Mouse (Mus musculus) intestine, postnatal 0 days (tissue): ENCODE data around the gene Psd. TPM values are rescaled to one million over a fixed set of nuclear protein-coding genes. Genes with fewer than 3 reads are reported as not detected.

ENCODE experiments used
- ATAC-seq: fragments of 200-750 bp; cut with Nextera tagmentation; 2 replicates; pipeline ENCODE4 v1.8.0; 2017; ENCODE audit warnings: mild to moderate bottlenecking, moderate TSS enrichment, moderate library complexity
- H3K27ac ChIP-seq: fragments of 300-500 bp; sonication (generic); 2 replicates; pipeline ENCODE4 v1.5.1; 2014; ENCODE audit warnings: mild to moderate bottlenecking, low read depth, low read length, moderate library complexity
- H3K27me3 ChIP-seq: fragments of 300-500 bp; sonication (generic); replicated peaks from 2 replicates; pipeline ENCODE4 v1.6.1; 2014; ENCODE audit warnings: low read length, mixed read lengths; ENCODE audit not compliant: control insufficient read depth, insufficient read depth
- H3K36me3 ChIP-seq: fragments of 300-500 bp; sonication (generic); 2 replicates; pipeline ENCODE4 v1.6.1; 2014; ENCODE audit warnings: mild to moderate bottlenecking, moderate library complexity; ENCODE audit not compliant: control insufficient read depth, insufficient read depth
- H3K4me1 ChIP-seq: fragments of 300-500 bp; sonication (generic); replicated peaks from 2 replicates; pipeline ENCODE4 v1.6.1; 2014; ENCODE audit warnings: antibody characterized with exemption, low read length, mixed read lengths; ENCODE audit not compliant: control insufficient read depth, insufficient read depth
- H3K4me2 ChIP-seq: fragments of 300-500 bp; sonication (generic); replicated peaks from 2 replicates; pipeline ENCODE4 v1.6.1; 2014; ENCODE audit warnings: low read depth, mild to moderate bottlenecking, moderate library complexity
- H3K4me3 ChIP-seq: fragments of 300-500 bp; sonication (generic); 2 replicates; pipeline ENCODE4 v1.5.1; 2014; ENCODE audit warnings: low read depth, low read length
- H3K9ac ChIP-seq: fragments of 300-500 bp; sonication (generic); 2 replicates; pipeline ENCODE4 v1.6.1; 2014; ENCODE audit warnings: mild to moderate bottlenecking, low read depth, low read length
- H3K9me3 ChIP-seq: fragments of 300-500 bp; sonication (generic); 2 replicates; pipeline ENCODE4 v1.6.1; 2016; ENCODE audit warnings: mixed run types; ENCODE audit not compliant: control insufficient read depth
- CTCF ChIP-seq: sonication (generic); IDR thresholded peaks from 2 replicates; pipeline ENCODE4 v1.5.1; 2016; ENCODE audit warnings: low read depth, mild to moderate bottlenecking, control low read depth, antibody characterized with exemption, moderate library complexity
- WGBS: fragments of 180-500 bp; shearing (Covaris S2); extraction: QIAGEN DNeasy Blood & Tissue Kit; methylation state at CpG from one replicate; pipeline ENCODE4 v1.1.7; 2014; 5-methylcytosine and 5-hydroxymethylcytosine counted together
- polyA plus RNA-seq: library from polyadenylated mRNA; unstranded; fragments of >200 nt; fragmentation: Nextera tagmentation; extraction: Ambion mirVana; gene quantifications from 2 replicates; pipeline ENCODE4 v1.2.1, GENCODE M21; 2015

Gene Psd
- polyA plus RNA-seq, 1 experiment from 2014 or later: 30.1 TPM

DNA sequence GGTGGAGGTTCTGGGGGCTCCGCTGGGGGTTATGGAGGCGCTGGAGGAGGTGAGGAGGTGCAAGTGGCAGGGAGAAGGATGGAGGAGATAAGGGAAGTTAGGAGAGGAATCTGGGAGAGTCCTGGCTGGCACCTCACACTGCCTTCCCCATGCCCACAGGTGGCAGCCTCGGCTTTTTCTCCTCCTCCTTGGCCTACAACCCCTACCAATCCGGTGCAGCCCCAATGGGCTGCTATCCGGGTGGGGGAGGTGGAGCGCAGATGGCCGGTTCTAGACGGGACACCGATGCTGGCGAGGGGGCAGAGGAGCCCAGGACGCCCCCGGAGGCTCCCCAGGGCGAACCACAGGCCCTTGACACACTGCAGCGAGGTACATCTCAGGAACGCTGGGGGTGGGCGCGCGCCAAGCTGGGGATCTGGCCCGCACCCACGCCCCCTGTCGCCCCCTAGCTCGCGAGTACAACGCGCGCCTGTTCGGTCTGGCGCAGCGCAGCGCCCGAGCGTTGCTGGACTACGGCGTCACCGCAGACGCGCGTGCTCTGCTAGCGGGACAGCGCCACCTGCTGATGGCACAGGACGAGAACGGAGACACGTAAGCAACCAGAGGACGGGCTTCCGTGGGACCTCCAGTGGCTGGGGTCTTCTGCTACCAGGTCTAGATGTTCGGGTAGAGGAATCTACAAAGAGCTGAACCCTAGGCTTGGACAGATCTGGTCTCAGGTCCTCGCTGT is 18.1 kb downstream of the Psd start:
- H3K4me3 ChIP-seq: peak overlapping the region; percentile 31
- peak overlapping the region; percentile 37; the same call in 1 of the 2 replicates for H3K9ac ChIP-seq
- H3K27me3 ChIP-seq: 0 out of 2 replicates have a peak, but pooled peaks cover under 1% of the 10 kb centered on the region
- H3K36me3 ChIP-seq: peaks cover 37% of the 10 kb centered on the region
- peak; percentile 99 for TF ChIP-seq CTCF
- H3K9me3 ChIP-seq: no peaks in the 10 kb centered on the region
- H3K4me2 ChIP-seq: peak overlapping the region; percentile 71
- 0 out of 2 replicates have a peak, but pooled peaks cover 7% of the 10 kb centered on the region for H3K4me1 ChIP-seq
- no peak overlapping the region for H3K27ac ChIP-seq
- WGBS: 3% methylated on average over 47 of the region's 47 CpGs
- no peak for ATAC-seq

DNA sequence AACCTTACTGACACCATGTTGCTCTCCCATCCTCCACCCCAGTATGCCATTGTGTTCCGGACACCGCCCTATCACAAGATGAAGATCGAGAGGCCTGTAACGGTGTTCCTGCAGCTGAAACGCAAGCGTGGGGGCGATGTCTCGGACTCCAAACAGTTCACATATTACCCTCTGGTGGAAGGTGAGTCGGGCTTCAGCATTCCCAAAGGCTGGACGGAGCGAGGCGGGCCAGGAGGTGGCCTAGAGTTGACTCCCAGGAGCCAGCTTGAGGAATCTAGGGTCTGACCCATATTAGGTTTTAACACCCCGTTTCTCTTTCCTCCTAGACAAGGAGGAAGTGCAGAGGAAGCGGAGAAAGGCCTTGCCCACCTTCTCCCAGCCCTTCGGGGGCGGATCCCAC is 18.7 kb downstream of the Psd start:
- Histone ChIP-seq H3K27me3 (no peaks in the 10 kb centered on the region), H3K4me2 (no peak overlapping the region), H3K36me3 (peaks cover 37% of the 10 kb centered on the region), H3K27ac (no peak overlapping the region), H3K9ac (no peak overlapping the region), H3K4me3 (no peak overlapping the region), H3K4me1 (0 out of 2 replicates have a peak, but pooled peaks cover 7% of the 10 kb centered on the region), H3K9me3 (no peaks in the 10 kb centered on the region)
- WGBS: 84% methylated on average over 16 of the region's 16 CpGs
- TF ChIP-seq CTCF: no peak
- no peak for ATAC-seq

GRCm38 (mm10) chr19:46307781-46308180 is 19.2 kb downstream of the Psd start:
- WGBS: 87% methylated on average over 16 of the region's 16 CpGs
- H3K4me3 ChIP-seq: no peak overlapping the region
- ATAC-seq: no peak

GRCm38 (mm10) chr19:46306751-46307289 is 20.1 kb downstream of the Psd start:
- 93% methylated on average over 9 of the region's 9 CpGs for WGBS
- no peak for TF ChIP-seq CTCF
- no peaks in the 10 kb centered on the region for H3K27me3 ChIP-seq
- no peak overlapping the region for H3K9ac ChIP-seq
- H3K4me3 ChIP-seq: no peak overlapping the region
- ATAC-seq: no peak
- 0 out of 2 replicates have a peak, but pooled peaks cover 7% of the 10 kb centered on the region for H3K4me1 ChIP-seq
- H3K36me3 ChIP-seq: peaks cover 33% of the 10 kb centered on the region
- no peak overlapping the region for H3K27ac ChIP-seq
- no peak overlapping the region for H3K4me2 ChIP-seq
- no peaks in the 10 kb centered on the region for H3K9me3 ChIP-seq

More at GRCm38 (mm10) chr19:46307781-46308180, 19.2 kb downstream of the Psd start:
- no peaks in the 10 kb centered on the region for H3K9me3 ChIP-seq
- no peak overlapping the region for H3K4me2 ChIP-seq
- H3K9ac ChIP-seq: no peak overlapping the region
- H3K27ac ChIP-seq: no peak overlapping the region
- 0 out of 2 replicates have a peak, but pooled peaks cover 7% of the 10 kb centered on the region for H3K4me1 ChIP-seq
- no peaks in the 10 kb centered on the region for H3K27me3 ChIP-seq
- H3K36me3 ChIP-seq: peaks cover 37% of the 10 kb centered on the region
- no peak for TF ChIP-seq CTCF

DNA sequence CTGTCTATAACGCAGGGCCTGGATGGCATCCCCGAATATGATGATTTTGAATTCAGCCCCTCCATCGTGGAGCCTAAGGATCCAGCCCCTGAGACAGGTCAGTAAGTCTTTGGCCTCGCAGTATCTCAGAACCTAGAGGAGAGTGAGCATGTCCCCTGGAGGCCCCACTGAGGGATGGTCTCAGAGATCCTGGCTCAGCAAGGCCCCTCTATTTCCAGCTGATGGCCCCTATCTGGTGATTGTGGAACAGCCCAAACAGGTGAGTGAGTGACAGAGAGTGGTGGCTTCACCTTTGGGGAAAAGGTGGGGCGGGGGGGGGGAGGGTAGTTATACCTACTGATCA is 20.7 kb downstream of the Psd start:
- 62% methylated on average over 5 of the region's 5 CpGs for WGBS
- 0 out of 2 replicates have a peak overlapping the region, but pooled peaks have one; percentile 80 for H3K27ac ChIP-seq

DNA sequence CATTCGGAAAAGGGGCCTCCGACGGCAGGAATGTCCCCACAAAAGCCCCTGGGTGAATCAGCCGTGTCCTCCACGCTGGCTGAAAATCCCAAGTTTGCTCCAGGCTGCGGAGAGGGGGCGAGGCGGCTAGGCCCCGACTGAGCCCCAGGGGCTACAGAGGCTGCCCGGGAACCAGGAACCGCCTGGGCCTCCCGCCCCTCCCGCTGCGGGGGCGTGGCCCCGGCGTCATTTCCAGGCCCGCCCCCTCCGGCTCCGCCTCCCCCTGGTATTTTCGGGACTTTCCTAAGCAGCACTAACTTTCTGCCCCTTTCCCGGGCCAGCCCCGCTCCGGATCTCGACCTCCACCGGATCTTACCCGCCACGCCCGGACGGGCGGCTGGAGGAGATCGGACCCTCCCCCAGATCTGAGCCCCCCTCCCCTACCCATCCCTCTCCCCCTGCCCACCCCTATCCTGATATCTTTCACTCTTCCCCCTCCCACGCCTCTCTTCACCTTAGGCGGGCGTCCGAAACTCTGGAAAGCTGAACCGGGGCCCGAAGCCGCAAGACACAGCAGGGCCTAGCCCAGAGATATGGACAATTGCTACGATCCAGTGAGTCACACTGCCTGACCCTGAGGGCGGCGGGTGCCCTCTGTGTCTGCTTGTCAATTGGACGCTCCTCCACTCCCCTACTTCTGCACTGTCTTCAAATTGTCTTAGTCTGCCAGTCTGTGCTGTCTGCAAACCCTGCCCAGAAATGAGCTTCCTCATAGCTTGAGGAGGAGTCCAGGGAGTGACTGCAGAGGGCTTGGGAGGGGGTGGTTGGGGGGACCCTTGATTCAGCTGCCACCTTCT is 21.3 kb downstream of the Psd start:
- peak overlapping the region; percentile 80 for H3K27ac ChIP-seq
- H3K4me3 ChIP-seq: peak overlapping the region; percentile 59
- no peaks in the 10 kb centered on the region for H3K27me3 ChIP-seq
- under 1% methylated on average over 40 of the region's 43 CpGs for WGBS
- TF ChIP-seq CTCF: peak; percentile 13; the same call in 1 of the 2 replicates
- peak overlapping the region; percentile 54 for H3K9ac ChIP-seq
- peak; percentile 67 for ATAC-seq
- peak overlapping the region; percentile 95 for H3K4me2 ChIP-seq
- 0 out of 2 replicates have a peak, but pooled peaks cover 7% of the 10 kb centered on the region for H3K4me1 ChIP-seq
- H3K36me3 ChIP-seq: peaks cover 22% of the 10 kb centered on the region; the same call in 1 of the 2 replicates
- H3K9me3 ChIP-seq: no peaks in the 10 kb centered on the region

More for the DNA sequence above, 20.7 kb downstream of the Psd start:
- Histone ChIP-seq H3K4me3 (peak overlapping the region; percentile 59), H3K9ac (no peak overlapping the region), H3K4me1 (0 out of 2 replicates have a peak, but pooled peaks cover 7% of the 10 kb centered on the region), H3K4me2 (peak overlapping the region; percentile 95), H3K36me3 (peaks cover 27% of the 10 kb centered on the region), H3K9me3 (no peaks in the 10 kb centered on the region), H3K27me3 (no peaks in the 10 kb centered on the region)
- TF ChIP-seq CTCF: no peak
- no peak for ATAC-seq
